Mouse (Mus musculus) heart, embryonic 16.5 days (tissue): Measurements from ENCODE around the gene Cmtm4. TPM values are rescaled to one million over a fixed set of nuclear protein-coding genes. Genes with fewer than 3 reads are reported as not detected.

Source experiments
- ATAC-seq: fragments of 200-750 bp; cut with Nextera tagmentation; replicated peaks from 2 replicates; pipeline ENCODE4 v1.8.0; 2017; ENCODE audit warnings: moderate number of reproducible peaks; ENCODE audit not compliant: insufficient read depth, low FRiP score; ENCODE audit errors: extremely low read depth
- H3K27ac ChIP-seq: fragments of 300-500 bp; sonication (generic); 2 replicates; pipeline ENCODE4 v1.5.1; 2014; ENCODE audit warnings: mild to moderate bottlenecking, low read length, control low read depth, moderate library complexity
- H3K27me3 ChIP-seq: fragments of 300-500 bp; sonication (generic); 2 replicates; pipeline ENCODE4 v1.6.1; 2014; ENCODE audit warnings: low read length, mixed read lengths; ENCODE audit not compliant: control insufficient read depth, insufficient read depth
- H3K36me3 ChIP-seq: fragments of 300-500 bp; sonication (generic); 2 replicates; pipeline ENCODE4 v1.6.1; 2014; ENCODE audit not compliant: control insufficient read depth, insufficient read depth
- H3K4me1 ChIP-seq: fragments of 300-500 bp; sonication (generic); 2 replicates; pipeline ENCODE4 v1.6.1; 2014; ENCODE audit warnings: low read length, mixed read lengths; ENCODE audit not compliant: control insufficient read depth, insufficient read depth
- H3K4me2 ChIP-seq: fragments of 300-500 bp; sonication (generic); 2 replicates; pipeline ENCODE4 v1.6.1; 2014; ENCODE audit warnings: low read depth, mild to moderate bottlenecking, control low read depth, low read length
- H3K4me3 ChIP-seq: fragments of 300-500 bp; sonication (generic); 2 replicates; pipeline ENCODE4 v1.5.1; 2014; ENCODE audit warnings: mild to moderate bottlenecking, control low read depth, low read length
- H3K9ac ChIP-seq: fragments of 300-500 bp; sonication (generic); 2 replicates; pipeline ENCODE4 v1.6.1; 2014; ENCODE audit warnings: low read length, control low read depth
- H3K9me3 ChIP-seq: fragments of 300-500 bp; sonication (generic); replicated peaks from 2 replicates; pipeline ENCODE4 v1.6.1; 2016; ENCODE audit warnings: low read length; ENCODE audit not compliant: control insufficient read depth
- WGBS: fragments of 180-500 bp; shearing (Covaris S2); extraction: QIAGEN DNeasy Blood & Tissue Kit; methylation state at CpG from one replicate; pipeline ENCODE4 v1.1.7; 2014; 5-methylcytosine and 5-hydroxymethylcytosine counted together
- polyA plus RNA-seq: library from polyadenylated mRNA; unstranded; fragments of >200 nt; fragmentation: Nextera tagmentation; extraction: Ambion mirVana; gene quantifications from 2 replicates; pipeline ENCODE4 v1.2.1, GENCODE M21; 2015

Gene Cmtm4
- polyA plus RNA-seq, 1 experiment from 2014 or later: 1.3 TPM

DNA sequence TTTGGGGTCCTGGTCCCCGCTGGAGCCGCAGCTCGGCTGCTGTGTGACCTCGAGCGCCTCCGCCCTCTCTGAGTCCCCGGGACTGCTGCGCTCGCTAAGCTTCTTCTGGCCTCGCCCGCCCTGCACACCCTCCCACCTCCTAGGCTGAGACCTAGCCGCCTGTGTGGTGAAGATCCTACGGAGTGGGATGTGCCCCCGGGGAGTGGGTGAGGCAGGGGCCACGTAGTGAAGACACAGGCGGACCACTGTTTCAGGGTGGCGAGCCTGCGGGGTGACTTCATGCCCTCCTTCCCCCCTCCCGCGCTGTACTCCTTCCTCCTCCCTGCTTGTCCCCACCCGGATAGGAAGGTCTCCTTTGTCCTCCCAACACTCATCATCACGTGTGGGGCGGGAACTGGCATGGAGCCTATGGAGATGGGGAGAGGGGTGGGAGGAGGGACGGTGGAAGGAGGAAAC lies 54.5 kb downstream of the Cmtm4 start:
- H3K9ac ChIP-seq: peak overlapping the region; percentile 96
- H3K4me2 ChIP-seq: peak overlapping the region; percentile 91
- H3K27me3 ChIP-seq: no peaks in the 10 kb centered on the region
- H3K4me3 ChIP-seq: peak overlapping the region; percentile 76
- peak; percentile 79 for ATAC-seq
- WGBS: 1% methylated on average over 24 of the region's 24 CpGs
- H3K36me3 ChIP-seq: peaks cover 6% of the 10 kb centered on the region
- no peaks in the 10 kb centered on the region for H3K9me3 ChIP-seq
- peak overlapping the region; percentile 90 for H3K27ac ChIP-seq
- H3K4me1 ChIP-seq: peaks cover 18% of the 10 kb centered on the region

DNA sequence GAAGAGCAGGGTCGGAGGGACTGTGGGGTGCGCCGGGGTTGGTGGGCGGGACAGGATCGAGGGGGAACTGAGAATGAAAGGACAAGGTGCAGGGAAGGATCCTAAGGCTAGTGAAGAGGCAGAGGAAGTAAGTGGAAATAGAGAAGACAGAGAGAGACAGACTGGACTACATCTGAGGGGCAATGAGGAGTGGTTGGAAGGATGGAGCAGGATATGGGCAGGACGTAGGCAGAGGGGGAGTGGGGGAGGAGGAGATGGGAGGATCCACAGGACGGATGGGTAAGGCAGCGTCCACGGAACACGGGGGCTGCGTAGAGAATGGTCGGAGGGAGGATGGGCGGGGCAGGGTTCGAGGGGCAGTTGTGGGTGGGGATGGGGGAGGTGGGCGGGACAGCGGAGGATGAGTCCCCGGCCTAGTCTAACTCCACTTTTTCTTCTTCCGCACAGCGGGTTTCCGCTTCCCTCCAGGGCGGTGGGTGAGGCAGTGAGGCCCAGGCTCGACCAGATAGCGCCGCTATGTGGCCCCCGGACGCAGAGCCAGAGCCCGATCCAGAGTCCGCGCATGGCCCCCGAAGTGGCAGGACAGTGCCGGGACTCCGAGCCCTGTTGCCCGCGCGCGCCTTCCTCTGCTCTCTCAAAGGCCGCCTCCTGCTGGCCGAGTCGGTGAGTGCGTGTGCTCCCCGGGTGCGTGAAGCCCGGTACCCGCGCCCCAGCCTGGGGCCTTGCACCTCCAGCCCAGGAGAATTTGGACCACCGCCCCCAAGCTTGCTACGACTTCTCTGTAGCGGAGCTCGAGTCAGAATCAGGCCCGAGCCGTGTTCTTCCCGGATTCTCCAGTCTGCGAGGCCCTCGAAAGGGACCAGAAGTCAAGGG lies 55.1 kb downstream of the Cmtm4 start:
- WGBS: under 1% methylated on average over 45 of the region's 54 CpGs
- Histone ChIP-seq H3K36me3 (peaks cover 4% of the 10 kb centered on the region), H3K9ac (peak overlapping the region; percentile 96), H3K4me3 (peak overlapping the region; percentile 76), H3K9me3 (no peaks in the 10 kb centered on the region), H3K4me1 (peaks cover 18% of the 10 kb centered on the region), H3K4me2 (peak overlapping the region; percentile 91), H3K27me3 (no peaks in the 10 kb centered on the region), H3K27ac (peak overlapping the region; percentile 90)
- peak; percentile 79 for ATAC-seq

DNA sequence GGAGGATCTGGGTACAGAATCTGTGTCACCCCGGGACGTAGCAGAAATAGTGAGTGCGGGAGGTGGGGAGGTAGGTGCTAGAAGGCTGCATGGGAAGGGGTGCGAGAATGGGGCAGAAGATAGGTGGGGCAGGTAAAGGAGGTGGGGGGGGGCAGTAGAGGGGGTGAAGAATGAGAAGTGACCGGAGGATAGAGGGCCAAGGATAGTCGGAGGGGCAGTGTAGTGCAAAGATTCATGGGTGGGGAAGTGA lies 55.7 kb downstream of the Cmtm4 start:
- ATAC-seq: no peak
- WGBS: 1% methylated on average over 6 of the region's 6 CpGs
- Histone ChIP-seq H3K36me3 (no peaks in the 10 kb centered on the region), H3K27ac (peak overlapping the region; percentile 90), H3K9ac (peak overlapping the region; percentile 96), H3K4me1 (peaks cover 18% of the 10 kb centered on the region), H3K4me3 (peak overlapping the region; percentile 76), H3K9me3 (no peaks in the 10 kb centered on the region), H3K4me2 (peak overlapping the region; percentile 91), H3K27me3 (no peaks in the 10 kb centered on the region)

DNA sequence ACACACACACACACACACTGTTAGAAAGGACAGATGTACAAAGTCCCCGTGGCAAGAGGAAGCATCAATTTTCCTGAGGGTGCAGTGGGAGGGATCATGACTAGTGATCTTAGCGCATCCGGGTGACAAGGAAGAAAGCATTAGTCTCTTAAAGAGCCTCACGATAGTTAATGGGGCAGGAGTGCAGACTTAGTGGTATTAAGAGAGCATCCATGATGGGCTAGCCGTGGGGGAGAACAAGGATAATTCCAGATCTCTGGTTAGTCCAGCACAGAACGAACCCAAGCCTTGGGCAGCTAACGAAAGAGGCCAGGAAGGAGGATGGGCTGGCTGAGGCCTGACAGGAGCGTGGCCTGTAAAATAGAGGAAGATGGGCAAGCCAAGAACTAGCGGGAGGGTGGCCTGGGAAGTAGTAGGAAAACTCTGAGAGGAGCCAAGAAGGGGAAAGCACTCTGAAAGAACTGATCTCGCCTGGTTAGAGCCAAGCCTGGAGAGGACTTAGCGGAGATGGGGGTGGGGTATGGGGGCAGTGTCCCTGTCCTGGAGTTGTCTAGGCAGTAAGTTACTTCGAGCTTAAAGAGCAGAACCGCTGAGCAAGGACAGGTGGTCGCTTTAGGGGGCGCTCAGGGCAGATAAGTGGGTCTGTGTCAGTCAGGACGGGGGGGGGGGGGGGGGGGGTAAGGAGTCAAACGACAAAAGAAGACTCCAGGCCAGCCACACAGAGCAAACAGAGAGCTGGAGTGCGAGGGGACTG lies 56.2 kb downstream of the Cmtm4 start, which contains the start of gene Cmtm3:
TSS of gene Cmtm3 (plus strand) at position 182 of the 754 bp plus-strand sequence.
- Histone ChIP-seq H3K27ac (peak within 1 kb of the TSS; percentile 90), H3K27me3 (no peaks in the 10 kb centered on the region), H3K36me3 (no peaks in the 10 kb centered on the region), H3K4me2 (peak within 1 kb of the TSS; percentile 91), H3K9me3 (no peaks in the 10 kb centered on the region), H3K4me3 (peak within 1 kb of the TSS; percentile 76), H3K9ac (peak within 1 kb of the TSS; percentile 96), H3K4me1 (peaks cover 18% of the 10 kb centered on the region)
- no peak for ATAC-seq
- 20% methylated on average over 17 of the region's 18 CpGs for WGBS

DNA sequence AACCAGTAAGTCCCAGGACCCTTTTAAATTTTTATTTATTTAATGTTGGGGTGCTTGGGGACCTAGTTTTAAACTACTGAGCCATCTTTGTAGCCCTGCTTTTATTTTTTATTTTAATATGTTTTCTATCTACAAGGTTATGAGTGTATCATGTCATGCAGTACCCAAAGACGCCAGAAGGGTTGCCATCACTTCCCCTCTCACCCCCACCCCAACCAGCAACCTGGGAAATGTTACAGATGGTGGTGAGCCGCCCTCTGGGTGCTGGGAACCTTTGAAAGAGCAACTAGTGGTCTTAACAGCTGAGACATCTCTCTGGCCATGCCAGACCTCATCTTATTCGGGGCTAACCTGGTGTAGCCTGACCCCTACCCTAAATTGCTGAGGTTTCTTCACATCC lies 57.7 kb downstream of the Cmtm4 start:
- Histone ChIP-seq H3K27me3 (no peaks in the 10 kb centered on the region), H3K9me3 (no peaks in the 10 kb centered on the region), H3K4me2 (no peak overlapping the region), H3K9ac (no peak overlapping the region), H3K27ac (no peak overlapping the region), H3K4me1 (peaks cover 16% of the 10 kb centered on the region), H3K4me3 (no peak overlapping the region), H3K36me3 (no peaks in the 10 kb centered on the region)
- no peak for ATAC-seq
- 53% methylated on average over 3 of the region's 3 CpGs for WGBS

DNA sequence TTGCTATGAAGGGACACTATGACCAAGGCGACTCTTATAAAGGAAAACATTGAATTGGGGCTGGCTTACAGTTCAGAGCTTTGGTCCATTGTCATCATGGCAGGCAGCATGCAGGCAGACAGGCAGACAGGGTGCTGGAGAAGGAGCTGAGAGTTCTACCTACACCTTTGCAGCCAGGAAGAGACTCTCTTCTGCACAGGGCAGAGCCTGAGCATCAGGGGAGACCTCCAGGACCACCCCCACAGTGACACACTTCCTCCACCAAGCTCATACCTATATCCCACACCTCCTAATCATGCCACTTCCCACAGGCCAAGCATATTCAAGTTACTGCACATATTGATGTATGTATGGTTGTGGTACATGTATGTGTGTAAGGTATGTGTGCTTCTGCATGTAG lies 58.8 kb downstream of the Cmtm4 start:
- no peak overlapping the region for H3K4me2 ChIP-seq
- H3K36me3 ChIP-seq: no peaks in the 10 kb centered on the region
- ATAC-seq: no peak
- H3K4me1 ChIP-seq: peaks cover 12% of the 10 kb centered on the region
- no peaks in the 10 kb centered on the region for H3K9me3 ChIP-seq
- no peaks in the 10 kb centered on the region for H3K27me3 ChIP-seq
- H3K27ac ChIP-seq: no peak overlapping the region
- 73% methylated on average over 1 of the region's 1 CpGs for WGBS
- H3K4me3 ChIP-seq: no peak overlapping the region
- H3K9ac ChIP-seq: no peak overlapping the region

DNA sequence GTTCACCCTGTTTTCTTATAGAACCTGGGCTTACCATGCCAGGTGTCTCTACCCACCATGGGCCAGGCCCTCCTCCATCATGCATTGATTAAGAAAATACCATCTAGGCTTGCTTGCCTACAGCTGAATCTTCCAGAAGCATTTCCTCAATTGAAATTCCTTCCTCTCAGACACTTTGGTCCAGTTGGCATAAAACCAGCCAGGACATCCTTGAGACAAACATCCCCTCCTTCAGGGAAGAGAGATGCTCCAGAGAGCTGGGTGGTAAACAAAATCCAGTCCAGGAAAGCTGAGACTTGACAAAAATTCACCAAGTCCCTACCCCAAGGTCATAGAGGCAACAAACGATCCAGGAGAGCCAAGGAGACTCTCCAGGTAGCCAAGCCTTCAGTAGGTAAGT lies 61.4 kb downstream of the Cmtm4 start:
- Histone ChIP-seq H3K9ac (no peak overlapping the region), H3K4me3 (no peak overlapping the region), H3K36me3 (no peaks in the 10 kb centered on the region), H3K4me1 (peaks cover 2% of the 10 kb centered on the region; the same call in 1 of the 2 replicates), H3K9me3 (no peaks in the 10 kb centered on the region), H3K27ac (no peak overlapping the region), H3K4me2 (no peak overlapping the region), H3K27me3 (no peaks in the 10 kb centered on the region)
- 73% methylated on average over 1 of the region's 1 CpGs for WGBS
- ATAC-seq: no peak

DNA sequence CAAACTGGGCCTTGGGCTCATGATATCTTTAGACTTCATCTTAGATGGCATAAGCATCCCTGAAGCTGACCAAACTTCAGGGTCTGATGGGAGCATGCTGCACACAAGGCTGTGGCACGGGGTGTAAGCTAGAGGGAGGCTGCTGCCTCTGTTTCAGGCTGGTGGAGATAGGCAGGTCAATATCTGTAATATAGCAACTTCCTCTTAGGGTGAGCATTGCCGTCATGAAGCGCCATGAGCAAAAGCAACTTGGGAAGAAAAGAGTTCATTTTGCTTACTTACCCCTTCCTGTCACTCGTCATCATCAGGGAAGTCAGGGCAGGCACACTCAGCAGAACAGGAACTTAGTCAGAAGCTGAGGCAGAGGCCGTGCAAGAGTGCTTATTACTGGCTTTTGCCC lies 61.8 kb downstream of the Cmtm4 start:
- 65% methylated on average over 5 of the region's 5 CpGs for WGBS
- no peak overlapping the region for H3K27ac ChIP-seq
- ATAC-seq: no peak

More for the DNA sequence above, 61.8 kb downstream of the Cmtm4 start:
- no peaks in the 10 kb centered on the region for H3K9me3 ChIP-seq
- H3K9ac ChIP-seq: no peak overlapping the region
- no peaks in the 10 kb centered on the region for H3K27me3 ChIP-seq
- no peak overlapping the region for H3K4me3 ChIP-seq
- H3K4me1 ChIP-seq: no peaks in the 10 kb centered on the region
- no peak overlapping the region for H3K4me2 ChIP-seq
- H3K36me3 ChIP-seq: no peaks in the 10 kb centered on the region
